Mouse (Mus musculus): ENCODE measurements at regions not wholly inside any gene's neighbourhood (a gene's known extent, or its start where the extent isn't known, plus 50 kb on each side); places are given as distances from the start of the nearest gene placed in this dataset.

DNA sequence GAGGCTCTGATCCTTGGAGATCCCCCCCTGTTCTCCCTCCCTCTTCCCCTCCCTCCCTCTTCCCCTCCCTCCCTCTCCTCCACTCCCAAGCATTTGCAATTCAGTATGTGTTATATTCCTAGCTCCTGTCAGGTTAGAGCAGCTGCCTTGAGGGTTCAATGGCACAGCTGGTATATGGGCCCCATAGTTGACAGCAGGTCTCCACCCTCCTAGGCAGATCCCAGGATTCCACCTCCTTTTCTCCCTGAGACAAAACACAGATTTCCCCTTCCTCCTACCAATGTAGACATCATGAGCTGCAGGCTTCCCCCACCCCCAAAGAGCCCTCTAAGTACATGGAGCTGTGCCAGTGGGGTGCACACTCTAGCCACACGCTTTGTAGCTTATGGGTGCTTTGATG is 137.8 kb downstream of the Unc5cl start:
- DNase-seq (ENCODE audit: extremely low spot score): no peak

DNA sequence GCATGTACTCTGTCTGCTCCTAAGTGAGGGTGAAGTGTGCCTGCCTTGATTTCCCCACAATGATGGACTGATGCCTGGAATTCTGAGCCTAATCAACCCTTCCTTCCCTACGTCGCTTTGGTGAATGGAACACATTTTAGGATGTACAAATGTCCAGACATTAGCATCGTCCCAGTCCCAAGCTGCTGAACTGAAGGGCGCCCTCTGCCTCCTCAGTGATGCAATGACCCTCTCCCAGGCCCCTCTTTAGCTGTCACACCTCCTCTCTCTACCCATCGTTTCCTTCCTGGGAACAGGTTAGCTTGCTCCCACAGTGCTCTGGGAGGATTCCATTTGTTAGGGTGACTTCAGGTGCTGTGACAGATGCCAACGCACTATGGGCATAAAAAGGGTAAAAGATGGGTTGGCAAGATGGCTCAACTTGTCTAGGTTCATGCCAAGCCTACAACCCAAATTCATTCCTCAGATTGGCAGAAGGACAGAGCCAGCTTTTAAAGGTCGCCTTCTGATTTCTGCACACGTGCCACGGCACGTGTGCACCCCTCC is 140.8 kb downstream of the Unc5cl start:
- no peak for DNase-seq (ENCODE audit: extremely low spot score)

DNA sequence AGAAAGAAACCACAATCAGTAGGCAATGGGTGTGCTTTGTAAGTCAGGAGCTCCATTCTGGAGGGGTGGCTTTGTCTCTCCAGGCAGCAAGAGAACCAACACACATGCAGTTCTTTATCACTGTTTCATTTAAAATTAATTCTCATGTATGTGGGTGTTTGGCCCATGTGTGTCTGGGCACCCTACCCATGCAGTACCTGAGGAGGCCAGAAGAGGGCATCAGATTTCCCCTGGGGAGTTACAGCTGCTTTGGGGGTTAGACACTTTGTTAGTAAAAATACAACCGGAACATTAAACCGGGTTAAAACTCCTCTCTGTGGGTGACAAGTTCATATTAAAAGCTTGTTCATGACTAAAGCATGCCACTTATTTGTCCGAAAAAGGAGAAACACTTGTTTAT is 141.7 kb downstream of the Unc5cl start:
- DNase-seq (ENCODE audit: extremely low spot score): no peak

DNA sequence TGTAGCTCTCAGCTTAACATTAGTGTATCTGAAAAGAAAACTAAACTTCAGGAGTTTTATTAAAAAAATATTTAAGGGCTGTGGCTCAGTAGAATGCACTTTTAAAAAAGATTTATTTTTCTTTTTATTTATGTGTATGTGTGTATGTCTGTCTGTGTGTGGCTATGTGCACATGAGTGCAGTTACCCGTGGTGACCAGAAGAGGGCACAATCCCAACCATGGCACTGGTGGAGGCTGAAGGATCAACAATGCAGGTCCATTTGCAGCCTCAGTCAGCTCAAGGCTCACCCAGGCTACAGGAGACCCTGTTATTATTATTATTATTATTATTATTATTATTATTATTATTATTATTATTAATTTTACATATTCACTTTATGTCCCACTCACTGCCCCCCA is 142.6 kb downstream of the Unc5cl start:
- no peak for DNase-seq (ENCODE audit: extremely low spot score)

DNA sequence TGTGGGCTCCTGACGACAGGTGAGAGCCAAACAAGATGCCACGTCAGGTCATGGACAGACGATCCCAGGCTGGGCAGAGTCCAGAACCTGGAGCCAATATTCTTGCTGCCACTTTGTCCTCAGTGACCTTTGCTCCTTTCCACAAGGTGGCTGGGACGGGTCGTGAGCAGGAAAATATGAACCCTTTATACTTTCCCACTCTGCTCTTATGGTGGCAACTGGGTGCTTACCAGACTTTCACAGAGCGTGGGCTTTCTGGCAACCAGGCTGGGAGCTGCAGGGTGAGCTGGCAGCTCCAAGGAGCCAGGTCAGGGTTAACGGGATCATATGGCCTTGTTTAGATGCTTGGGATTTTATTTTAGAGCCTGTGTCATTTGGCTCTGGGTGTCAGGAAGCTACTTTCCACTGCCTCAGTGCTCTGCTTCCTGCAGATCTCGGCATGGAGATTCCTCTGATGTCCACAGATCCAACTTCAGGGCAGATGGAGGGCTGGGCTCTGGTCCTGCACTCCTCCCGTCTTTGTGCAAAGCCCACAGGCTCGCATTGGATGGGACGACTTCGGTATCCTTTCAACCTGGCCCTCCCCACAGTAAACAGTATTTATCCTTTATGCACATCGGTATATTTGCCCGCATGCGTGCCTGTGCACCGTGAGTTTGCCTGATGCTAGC is 143.9 kb downstream of the Unc5cl start:
- no peak for DNase-seq (ENCODE audit: extremely low spot score)

DNA sequence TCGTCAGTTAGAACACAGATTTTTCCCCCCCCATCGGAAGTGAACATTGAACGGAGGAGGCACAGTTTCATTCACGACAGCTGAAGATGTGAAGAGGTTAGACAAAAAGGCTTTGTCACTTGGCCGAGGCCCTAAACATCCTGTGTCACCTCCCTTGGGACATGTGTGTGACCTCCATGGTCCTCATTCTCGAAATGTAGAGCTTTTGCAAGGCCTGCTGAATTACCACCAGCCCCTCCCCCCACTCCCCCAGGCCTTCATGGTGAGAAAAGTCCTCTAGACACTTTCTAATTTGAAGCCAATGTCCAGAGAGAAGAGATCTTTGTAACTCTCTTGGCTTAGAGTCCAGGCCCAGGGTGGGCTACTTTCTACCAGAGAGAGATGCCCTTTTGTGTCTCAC is 145.5 kb downstream of the Unc5cl start:
- DNase-seq (ENCODE audit: extremely low spot score): no peak

DNA sequence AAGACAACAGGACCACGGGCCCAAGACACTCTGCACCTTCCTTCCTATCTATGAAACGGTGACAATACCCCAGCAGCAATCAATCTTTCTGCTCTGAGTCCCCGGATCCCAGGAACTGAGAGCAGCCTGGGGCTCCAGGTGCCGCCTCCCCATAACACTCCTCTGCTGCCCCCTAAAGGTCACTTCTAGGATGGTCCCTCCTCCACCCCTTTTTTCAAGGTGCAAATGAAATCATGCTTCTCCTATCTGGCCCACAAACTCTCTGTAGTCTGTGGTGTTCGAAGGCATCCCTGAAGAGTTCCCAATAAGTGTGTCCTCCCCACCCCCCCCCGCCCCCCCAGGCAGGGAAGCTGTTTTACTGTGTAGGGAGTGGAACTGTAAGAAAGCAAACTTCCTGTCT is 147.9 kb downstream of the Unc5cl start:
- DNase-seq (ENCODE audit: extremely low spot score): peak; percentile 73

DNA sequence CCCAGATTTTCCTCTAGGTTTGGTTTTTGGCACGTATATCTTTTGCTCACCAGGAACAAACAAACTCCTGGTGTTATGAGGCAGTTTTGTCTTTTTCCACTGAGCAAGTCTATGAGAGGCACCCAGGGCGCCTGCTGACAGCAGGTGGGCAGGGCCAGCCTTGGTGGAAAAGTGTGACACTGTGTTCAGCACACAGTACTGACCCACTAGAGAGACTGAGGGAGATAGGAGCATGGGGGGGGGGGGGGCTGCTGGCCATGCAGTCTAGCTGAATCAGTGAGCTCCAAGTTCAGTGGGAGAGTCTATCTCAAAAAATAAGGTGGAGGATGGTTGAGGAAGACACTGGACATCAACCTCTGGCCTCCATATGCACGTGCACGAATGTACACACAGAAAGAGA is 152.1 kb downstream of the Unc5cl start:
- no peak for DNase-seq (ENCODE audit: extremely low spot score)

DNA sequence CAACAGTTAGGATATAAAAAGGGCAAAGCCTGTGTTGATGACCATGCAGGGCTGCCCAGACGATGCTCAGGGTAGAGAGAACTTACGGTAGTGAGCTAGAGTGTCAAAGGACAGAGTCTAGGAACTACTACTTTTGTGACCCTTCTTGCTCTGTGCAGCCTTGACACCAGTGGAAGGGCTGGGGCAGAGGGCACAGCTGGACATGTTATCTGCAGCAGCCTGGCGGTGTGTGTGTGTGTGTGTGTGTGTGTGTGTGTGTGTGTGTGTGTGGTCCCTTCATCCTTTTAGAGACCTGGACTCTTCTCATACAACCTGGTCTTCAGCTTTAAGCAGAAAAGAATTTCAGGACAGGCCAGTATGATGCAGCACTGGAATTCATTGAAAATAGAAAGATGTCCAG is 153.6 kb downstream of the Unc5cl start:
- no peak for DNase-seq (ENCODE audit: extremely low spot score)

DNA sequence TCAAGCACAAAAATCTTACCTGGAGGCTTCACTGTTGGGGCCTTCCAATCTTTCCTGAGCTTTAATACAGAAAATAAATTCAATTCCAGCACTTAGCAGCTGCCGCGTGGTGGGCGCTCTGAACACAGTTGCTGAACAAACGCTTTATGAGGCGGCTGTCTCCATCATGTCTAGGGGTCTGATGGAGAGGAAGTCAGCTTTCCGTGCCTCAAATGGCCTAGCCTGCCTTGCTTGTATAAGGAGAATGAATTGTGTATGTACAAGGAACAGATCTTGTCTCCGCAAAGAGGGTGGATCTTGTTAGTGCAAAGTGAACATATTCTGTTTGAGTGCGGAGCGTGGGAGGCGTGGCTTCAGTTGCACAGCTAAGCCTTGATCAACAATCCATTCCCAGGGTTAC is 155.4 kb downstream of the Unc5cl start:
- DNase-seq (ENCODE audit: extremely low spot score): no peak

DNA sequence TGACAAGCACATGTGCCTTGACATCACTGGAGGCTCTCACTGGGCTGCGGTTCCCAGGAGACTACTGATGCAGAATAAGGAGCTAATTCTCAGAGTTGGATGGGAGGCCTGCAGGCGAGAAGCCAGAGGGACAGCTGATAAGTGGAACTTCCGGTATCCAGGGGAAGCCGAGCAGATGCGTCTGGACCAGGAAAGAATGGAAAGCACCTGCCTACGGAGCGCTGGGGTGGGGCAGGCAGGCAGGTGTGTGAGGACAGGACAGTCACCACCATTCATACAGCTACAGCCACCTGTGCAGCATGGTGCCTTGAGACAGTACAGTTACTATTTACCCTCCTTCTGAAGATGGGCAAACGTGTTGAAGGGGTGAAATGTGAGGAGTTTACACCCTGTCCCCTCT is 156.1 kb downstream of the Unc5cl start:
- DNase-seq (ENCODE audit: extremely low spot score): no peak

DNA sequence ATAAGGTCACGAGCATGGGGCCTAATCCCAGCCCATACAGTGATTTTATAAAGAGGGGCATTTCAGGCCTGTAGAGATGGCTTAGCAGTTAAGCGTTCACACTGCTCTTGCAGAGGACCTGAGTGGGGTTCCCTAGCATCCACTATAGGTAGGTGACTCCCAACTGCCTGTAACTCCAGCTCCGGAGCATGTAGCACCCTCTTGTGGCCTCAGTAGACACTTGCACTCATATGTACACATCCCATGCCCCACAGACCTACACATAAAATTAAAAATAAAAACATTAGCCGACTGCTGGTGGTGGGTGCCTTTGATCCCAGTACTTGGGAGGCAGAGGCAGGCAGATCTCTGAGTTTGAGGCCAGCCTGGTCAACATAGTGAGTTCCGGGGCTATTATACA is 158.8 kb downstream of the Unc5cl start:
- DNase-seq (ENCODE audit: extremely low spot score): no peak

DNA sequence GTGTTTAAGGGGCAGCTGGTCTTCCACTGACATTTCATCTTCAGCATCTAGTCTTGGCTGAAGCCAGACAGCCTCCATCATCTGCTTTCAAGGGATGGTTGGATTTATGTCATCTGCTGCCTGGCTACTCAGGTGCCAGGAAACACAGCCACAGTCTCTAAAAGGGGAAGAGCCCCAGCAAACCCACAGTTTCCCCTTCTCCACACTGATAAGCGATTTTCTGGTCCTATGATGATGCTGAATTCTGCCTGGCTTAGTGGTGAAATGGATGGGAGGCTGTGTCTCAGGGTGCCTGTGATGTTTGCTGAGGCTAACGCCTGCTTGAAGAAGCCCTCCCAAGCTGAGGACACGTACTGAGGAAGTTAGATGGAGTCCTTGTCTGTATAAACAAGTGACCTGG is 160.5 kb downstream of the Unc5cl start:
- no peak for DNase-seq (ENCODE audit: extremely low spot score)

DNA sequence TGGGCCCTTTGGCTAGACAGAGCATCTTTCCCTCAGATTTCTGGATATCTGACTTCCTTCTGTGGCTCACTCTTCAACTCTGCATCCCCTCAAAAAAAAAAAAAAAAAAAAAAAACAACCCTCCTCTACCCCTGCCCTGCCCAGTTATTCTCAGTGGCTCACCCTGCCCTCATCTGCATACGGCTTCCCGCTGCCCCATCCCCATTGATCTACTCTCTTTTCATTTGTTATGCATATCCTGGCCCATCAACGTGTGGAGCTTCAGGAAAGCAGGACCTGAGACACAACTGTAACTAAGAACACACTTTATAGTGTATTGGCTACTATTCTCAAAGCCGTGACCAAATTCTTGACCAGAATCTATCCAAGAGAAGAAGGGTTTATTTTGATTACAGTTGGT is 161.5 kb downstream of the Unc5cl start:
- no peak for DNase-seq (ENCODE audit: extremely low spot score)

DNA sequence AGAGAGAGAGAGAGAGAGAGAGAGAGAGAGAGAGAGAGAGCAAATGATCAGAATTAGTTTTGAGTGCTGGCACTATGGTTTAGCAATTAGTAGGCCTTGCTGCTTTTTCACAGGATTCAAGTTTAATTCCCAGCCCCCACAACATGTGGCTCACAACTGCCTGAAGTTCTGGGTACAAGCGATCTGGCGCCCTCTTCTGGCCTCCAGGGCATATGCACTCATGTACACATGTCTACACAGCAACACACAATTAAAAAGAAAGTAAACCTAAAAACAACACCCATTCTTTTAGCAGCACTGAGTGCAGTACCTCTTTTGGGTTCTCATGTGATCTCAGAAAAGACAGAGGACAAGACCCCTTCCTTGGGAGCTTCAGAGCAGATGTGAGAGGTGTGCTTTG is 166.2 kb downstream of the Unc5cl start:
- no peak for DNase-seq (ENCODE audit: extremely low spot score)

DNA sequence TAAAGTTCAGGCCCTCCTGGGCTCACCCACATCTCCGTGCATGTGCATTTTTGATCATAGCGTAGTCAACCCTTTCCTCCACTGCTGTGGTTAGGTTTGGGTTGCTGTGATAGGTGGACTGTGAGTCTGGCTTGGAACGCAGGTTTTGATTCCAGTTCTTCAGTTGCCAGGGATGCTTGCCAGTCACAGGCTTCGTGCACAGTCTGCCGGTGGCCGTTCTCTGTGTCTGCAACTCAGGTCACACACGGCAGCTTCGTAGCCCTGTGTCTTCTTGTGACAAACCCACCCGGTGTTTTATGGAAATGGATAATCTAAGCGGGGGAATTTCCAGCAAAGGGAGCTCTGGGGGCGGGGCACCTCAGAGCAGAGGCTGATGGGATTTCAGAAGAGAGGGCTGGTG is 167.0 kb downstream of the Unc5cl start:
- no peak for DNase-seq (ENCODE audit: extremely low spot score)

DNA sequence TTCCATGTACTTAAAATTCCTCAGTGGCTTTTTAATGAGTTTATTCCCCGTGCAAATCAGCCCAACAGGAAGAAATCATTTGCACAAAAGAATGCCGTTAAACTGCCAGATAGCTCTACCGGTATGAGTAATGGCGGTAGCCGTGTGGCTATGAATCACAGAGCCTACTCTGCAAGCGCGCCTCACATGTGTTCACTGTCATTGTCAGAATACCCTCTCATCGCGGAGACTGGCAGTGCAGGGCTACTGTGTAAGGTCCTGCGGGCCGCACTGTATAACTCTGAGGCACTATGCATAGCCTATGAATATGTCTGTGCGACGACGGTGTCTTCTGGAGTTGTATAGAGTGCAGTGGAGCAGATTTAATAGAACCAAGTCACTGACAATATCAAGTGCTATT is 170.2 kb downstream of the Unc5cl start:
- DNase-seq (ENCODE audit: extremely low spot score): no peak

DNA sequence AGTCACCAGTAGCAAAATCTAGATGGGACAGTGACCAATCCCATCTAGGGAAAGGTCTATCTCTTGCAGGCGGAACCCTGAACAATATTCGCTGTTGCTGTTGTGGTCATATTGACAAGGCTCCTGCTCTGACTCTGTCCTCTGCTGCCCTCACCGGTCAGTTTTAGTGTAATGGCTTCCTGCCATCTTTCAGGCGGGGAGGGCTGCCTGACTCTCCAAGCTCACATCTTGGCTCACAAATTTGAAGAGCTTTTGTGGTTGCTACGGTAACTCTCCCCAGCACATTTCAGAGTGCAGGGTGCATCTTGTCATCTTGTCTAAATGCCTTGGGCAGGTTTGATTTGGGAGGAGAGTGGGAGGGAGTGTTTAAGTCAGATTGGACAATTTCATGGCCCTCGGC is 171.3 kb downstream of the Unc5cl start:
- DNase-seq (ENCODE audit: extremely low spot score): no peak

DNA sequence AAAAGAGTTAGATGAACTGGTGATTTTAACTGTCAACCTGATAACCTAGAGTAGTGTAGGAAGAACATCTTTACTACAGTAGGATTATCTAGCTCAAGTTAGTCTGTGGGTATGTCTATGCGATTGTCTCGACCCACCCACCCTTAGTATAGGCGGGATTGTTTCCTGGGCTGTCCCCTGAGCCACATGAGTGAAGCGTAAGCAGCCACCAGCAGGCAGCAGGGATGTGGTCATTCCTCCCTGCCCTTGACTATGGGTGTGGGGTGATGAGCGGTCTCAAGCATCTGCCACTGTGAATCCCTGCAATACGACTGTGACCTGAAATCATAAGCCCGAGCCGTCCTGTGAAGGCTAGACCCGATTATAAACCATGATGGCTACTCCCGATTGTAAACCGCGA is 184.9 kb downstream of the Unc5cl start:
- no peak for DNase-seq (ENCODE audit: extremely low spot score)

DNA sequence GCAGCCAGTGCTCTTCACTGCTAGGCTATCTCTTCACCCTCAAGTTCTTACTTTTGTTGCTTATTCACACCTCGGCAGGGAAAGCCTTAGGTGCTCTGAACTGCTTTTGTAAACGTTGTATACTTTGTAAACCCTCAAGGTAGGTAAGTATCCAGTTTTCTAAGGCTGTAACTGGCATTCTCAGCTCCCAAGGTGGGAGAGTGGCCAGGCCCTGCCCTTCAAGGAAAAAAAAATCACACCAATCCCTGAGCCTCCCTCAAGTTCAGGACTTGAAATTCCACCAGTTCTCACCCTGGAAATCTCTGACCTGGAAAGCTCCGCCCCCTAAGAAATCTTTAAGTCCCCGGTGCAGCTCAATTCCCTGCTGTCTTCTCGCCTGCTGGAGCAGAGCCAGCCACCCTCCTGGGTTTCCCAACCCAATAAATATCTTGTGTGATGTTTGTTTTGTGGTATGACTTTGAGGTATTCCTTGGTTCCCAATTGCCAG is 188.9 kb downstream of the Unc5cl start:
- DNase-seq (ENCODE audit: extremely low spot score): no peak

DNA sequence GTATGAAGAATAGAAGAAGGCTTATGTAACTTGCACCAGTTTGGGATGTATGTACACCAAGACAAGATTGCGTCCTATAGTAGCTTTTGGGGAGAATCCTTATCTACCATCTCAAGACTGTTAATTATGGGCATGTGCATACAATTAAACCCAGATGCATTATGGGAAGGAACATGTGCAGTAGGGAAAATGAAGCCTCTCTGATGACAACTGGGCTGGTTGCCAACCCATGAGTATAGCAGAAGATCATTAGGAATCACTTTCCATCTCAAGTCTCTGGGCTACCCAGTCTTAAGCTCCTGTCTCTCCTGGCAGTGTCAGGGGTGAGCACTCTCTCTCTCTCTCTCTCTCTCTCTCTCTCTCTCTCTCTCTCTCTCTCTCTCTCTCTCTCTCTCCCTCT is 190.4 kb downstream of the Unc5cl start:
- no peak for DNase-seq (ENCODE audit: extremely low spot score)

DNA sequence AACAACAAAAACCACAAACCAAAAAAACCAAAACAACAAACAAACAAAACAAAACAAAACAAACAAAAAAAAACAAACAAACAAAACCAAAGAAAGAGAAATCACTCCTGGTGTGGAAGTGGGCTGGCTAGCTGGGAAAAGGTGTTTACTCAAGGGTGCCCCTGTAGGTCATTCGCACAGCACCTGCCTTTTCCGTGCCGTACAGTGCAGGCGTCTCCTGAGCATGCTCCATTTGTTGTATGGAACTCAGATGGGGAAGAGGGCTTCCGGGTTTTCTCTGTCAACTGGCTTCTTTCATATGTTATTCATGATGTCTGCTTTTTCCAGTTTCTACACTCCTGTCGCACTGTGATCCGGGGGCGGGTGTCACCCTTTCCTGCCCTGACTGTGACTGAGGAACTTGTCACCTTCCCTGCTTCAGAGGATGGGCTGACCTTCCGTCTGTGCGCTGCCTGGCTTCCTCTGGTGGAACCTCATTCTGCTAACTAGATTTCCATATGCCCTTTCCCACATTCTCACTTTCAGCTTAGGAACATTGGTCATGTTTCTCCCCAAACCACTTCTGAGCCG is 192.0 kb downstream of the Unc5cl start:
- no peak for DNase-seq (ENCODE audit: extremely low spot score)

DNA sequence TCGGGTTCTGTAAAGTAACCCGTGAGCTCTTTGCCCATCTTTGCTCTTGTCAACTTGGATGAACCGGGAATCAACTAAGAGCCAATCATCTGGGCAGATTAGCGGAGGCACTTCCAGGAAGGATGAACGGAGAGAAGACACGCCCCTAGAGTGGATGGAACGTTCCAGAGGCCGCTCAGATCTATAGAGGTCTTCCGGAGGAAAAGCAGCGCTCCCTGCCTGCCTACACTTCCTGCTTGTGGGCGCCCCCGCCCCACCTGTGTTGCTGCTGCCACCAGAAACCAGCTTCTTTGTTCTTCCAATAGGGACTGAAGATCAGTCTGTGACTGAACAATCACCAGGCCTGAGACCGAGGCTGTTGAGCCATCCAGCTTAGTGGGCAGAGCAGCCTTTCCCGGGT is 192.7 kb downstream of the Unc5cl start:
- peak; percentile 26 for DNase-seq (ENCODE audit: extremely low spot score)

DNA sequence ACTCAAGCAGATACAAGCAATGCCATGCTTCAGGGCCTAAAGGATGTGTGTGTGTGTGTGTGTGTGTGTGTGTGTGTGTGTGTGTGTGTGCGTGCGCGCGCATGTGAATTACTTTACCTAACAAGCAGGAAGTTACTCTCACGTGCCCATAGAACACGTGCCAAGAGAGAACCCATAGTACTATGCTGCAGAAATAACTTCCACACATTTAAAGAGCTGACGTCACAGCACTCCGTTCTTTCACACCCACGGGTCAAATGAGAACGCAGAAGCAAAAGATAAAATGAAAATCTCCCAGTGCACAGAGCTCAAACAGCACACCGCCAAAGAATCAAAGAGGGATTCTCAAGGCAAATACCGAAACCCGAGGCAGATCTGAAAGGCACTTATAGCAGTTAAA is 195.9 kb downstream of the Unc5cl start:
- no peak for DNase-seq (ENCODE audit: extremely low spot score)
